In genomic region chr6:120579831-120580712, GRCm38 (mm10) we compare ENCODE assay signal across 1 mouse cellular context.
A peak's percentile ranks its signal among the peaks of the same experiment; 100 is the strongest.
TF ChIP-seq lines count a peak whose summit lies in the region.

No protein-coding gene starts in this region.

TF ChIP-seq in CH12.LX, 34 proteins besides CTCF, POLR2A, EP300 and RAD21 (continued from another document):
- TF ChIP-seq CHD2 (IDR thresholded peaks at IDR 0.05; ENCODE audit: low read length), result no peak
- peak; percentile 38; the same call in 1 of the 2 replicates for TF ChIP-seq E2F4 (IDR thresholded peaks at IDR 0.05; ENCODE audit: insufficient replicate concordance, low read depth, low read length)
- peak; percentile 94 for TF ChIP-seq MXI1 (IDR thresholded peaks at IDR 0.05; ENCODE audit: low read depth, low read length)
- TF ChIP-seq MAX (IDR thresholded peaks at IDR 0.05; ENCODE audit: low read length), result peak; percentile 91
- no peak for TF ChIP-seq GABPA (IDR thresholded peaks at IDR 0.05; ENCODE audit: insufficient replicate concordance, low read depth, low read length)
- TF ChIP-seq USF2 (conservative IDR thresholded peaks at IDR 0.05; ENCODE audit: low read depth, low read length), result no peak
- TF ChIP-seq POLR2AphosphoS2 (IDR thresholded peaks at IDR 0.05; ENCODE audit: low read depth, low read length), result no peak
- TF ChIP-seq NELFE (IDR thresholded peaks at IDR 0.05; ENCODE audit: low read depth, low read length), result no peak; the same call in 1 of the 2 replicates
- TF ChIP-seq ZKSCAN1 (IDR thresholded peaks at IDR 0.05; ENCODE audit: borderline replicate concordance, low read depth, low read length), result no peak
- TF ChIP-seq MAFK (IDR thresholded peaks at IDR 0.05; ENCODE audit: insufficient replicate concordance, low read length), result no peak
- TF ChIP-seq SMC3 (IDR thresholded peaks at IDR 0.05; ENCODE audit: low read depth, low read length), result peak; percentile 70
- no peak for TF ChIP-seq KAT2A (IDR thresholded peaks at IDR 0.05; ENCODE audit: insufficient replicate concordance, low read length)
- TF ChIP-seq ELF1 (IDR thresholded peaks at IDR 0.05; ENCODE audit: low read depth, low read length), result peak; percentile 24; the same call in 1 of the 2 replicates
- no peak for TF ChIP-seq PAX5 (IDR thresholded peaks at IDR 0.05; ENCODE audit: low read length)
- TF ChIP-seq RCOR1 (conservative IDR thresholded peaks at IDR 0.05; ENCODE audit: low read depth, low read length), result no peak
- 0 out of 2 replicates have a peak, but pooled peaks have one; percentile 13 for TF ChIP-seq BHLHE40 (IDR thresholded peaks at IDR 0.05; ENCODE audit: low read depth, low read length)
- TF ChIP-seq TBP (conservative IDR thresholded peaks at IDR 0.05; ENCODE audit: low read depth, low read length), result peak; percentile 67
- TF ChIP-seq ZC3H11A (IDR thresholded peaks at IDR 0.05; ENCODE audit: low read depth, low read length), result no peak
- TF ChIP-seq MEF2A (IDR thresholded peaks at IDR 0.05; ENCODE audit: borderline replicate concordance, low read depth, low read length), result no peak
- TF ChIP-seq HCFC1 (IDR thresholded peaks at IDR 0.05; ENCODE audit: low read depth, low read length), result peak; percentile 36
- TF ChIP-seq ZMIZ1 (IDR thresholded peaks at IDR 0.05; ENCODE audit: low read depth, low read length), result no peak
TF ChIP-seq in CH12.LX: peak in this region for 14.
